Mouse (Mus musculus) midbrain, embryonic 11.5 days (tissue): ENCODE measurements around the gene Cd3eap. TPM values are rescaled to one million over a fixed set of nuclear protein-coding genes. Genes with fewer than 3 reads are reported as not detected.
A peak's percentile ranks its signal among the peaks of the same experiment; 100 is the strongest.

ENCODE experiments used
- ATAC-seq: fragments of 200-750 bp; cut with Nextera tagmentation; 2 replicates; pipeline ENCODE4 v1.8.0; 2017; ENCODE audit warnings: moderate TSS enrichment, moderate library complexity; ENCODE audit not compliant: low FRiP score
- DNase-seq: peaks from one replicate; pipeline ENCODE4 v3.0.0; 2015; ENCODE audit warnings: low spot score; ENCODE audit errors: missing footprints
- H3K27ac ChIP-seq: fragments of 300-500 bp; sonication (generic); 2 replicates; pipeline ENCODE4 v1.5.1; 2014; ENCODE audit warnings: low read depth, low read length
- H3K27me3 ChIP-seq: fragments of 300-500 bp; sonication (generic); 2 replicates; pipeline ENCODE4 v1.6.1; 2014; ENCODE audit warnings: mild to moderate bottlenecking, low read length, moderate library complexity, mixed read lengths; ENCODE audit not compliant: control insufficient read depth, insufficient read depth
- H3K36me3 ChIP-seq: fragments of 300-500 bp; sonication (generic); 2 replicates; pipeline ENCODE4 v1.6.1; 2014; ENCODE audit warnings: mild to moderate bottlenecking, low read length, moderate library complexity, mixed read lengths; ENCODE audit not compliant: control insufficient read depth, insufficient read depth
- H3K4me1 ChIP-seq: fragments of 300-500 bp; sonication (generic); 2 replicates; pipeline ENCODE4 v1.6.1; 2014; ENCODE audit warnings: low read length; ENCODE audit not compliant: control insufficient read depth, insufficient read depth
- H3K4me2 ChIP-seq: fragments of 300-500 bp; sonication (generic); 2 replicates; pipeline ENCODE4 v1.6.1; 2014; ENCODE audit warnings: mild to moderate bottlenecking, moderate library complexity
- H3K4me3 ChIP-seq: fragments of 300-500 bp; sonication (generic); 2 replicates; pipeline ENCODE4 v1.5.1; 2014; ENCODE audit warnings: low read depth, low read length
- H3K9ac ChIP-seq: fragments of 300-500 bp; sonication (generic); 2 replicates; pipeline ENCODE4 v1.6.1; 2014; ENCODE audit warnings: low read length
- H3K9me3 ChIP-seq: fragments of 300-500 bp; sonication (generic); 2 replicates; pipeline ENCODE4 v1.6.1; 2016; ENCODE audit warnings: low read length; ENCODE audit not compliant: control insufficient read depth
- WGBS: fragments of 180-500 bp; shearing (Covaris S2); extraction: QIAGEN DNeasy Blood & Tissue Kit; methylation state at CpG from one replicate; pipeline ENCODE4 v1.1.7; 2014; 5-methylcytosine and 5-hydroxymethylcytosine counted together
- polyA plus RNA-seq: library from polyadenylated mRNA; unstranded; fragments of >200 nt; fragmentation: Nextera tagmentation; extraction: Ambion mirVana; gene quantifications from 2 replicates; pipeline ENCODE4 v1.2.1, GENCODE M21; 2014

Cd3eap gene
- polyA plus RNA-seq, 1 experiment from 2014 or later, result 15.1 TPM

- Histone ChIP-seq H3K9me3 (no peaks in the 10 kb centered on the region), H3K9ac (no peak overlapping the region; the same call in 1 of the 2 replicates), H3K36me3 (peaks cover 46% of the 10 kb centered on the region), H3K4me2 (no peak overlapping the region), H3K4me1 (peaks cover 12% of the 10 kb centered on the region), H3K27ac (peak overlapping the region; percentile 57), H3K4me3 (no peak overlapping the region), H3K27me3 (no peaks in the 10 kb centered on the region)
- 64% methylated on average over 10 of the region's 10 CpGs for WGBS
- ATAC-seq (peak; percentile 73), DNase-seq (no peak)
Observed at GRCm38 (mm10) chr7:19388699-19389413, 29.6 kb upstream of the Cd3eap start.

- peaks cover 16% of the 10 kb centered on the region for H3K4me1 ChIP-seq
- no peak overlapping the region for H3K4me2 ChIP-seq
- H3K36me3 ChIP-seq, result peaks cover 21% of the 10 kb centered on the region
- WGBS, result 94% methylated on average over 9 of the region's 9 CpGs
- H3K9me3 ChIP-seq, result no peaks in the 10 kb centered on the region
- H3K4me3 ChIP-seq, result no peak overlapping the region
- H3K27ac ChIP-seq, result no peak overlapping the region
- ATAC-seq (no peak), DNase-seq (no peak)
- no peak overlapping the region for H3K9ac ChIP-seq
- H3K27me3 ChIP-seq, result no peaks in the 10 kb centered on the region
Observed at GRCm38 (mm10) chr7:19383708-19384107, 24.4 kb upstream of the Cd3eap start.

GRCm38 (mm10) chr7:19382166-19382541 is 22.9 kb upstream of the Cd3eap start:
- peak overlapping the region; percentile 98 for H3K4me3 ChIP-seq
- ATAC-seq, result peak; percentile 70; the same call in 1 of the 2 replicates
- H3K27ac ChIP-seq, result no peak overlapping the region; the same call in 1 of the 2 replicates
- DNase-seq, result peak; percentile 91
- peak overlapping the region; percentile 92 for H3K4me2 ChIP-seq
- under 1% methylated on average over 27 of the region's 37 CpGs for WGBS
- no peaks in the 10 kb centered on the region for H3K27me3 ChIP-seq
- peaks cover 18% of the 10 kb centered on the region for H3K36me3 ChIP-seq
- H3K4me1 ChIP-seq, result peaks cover 10% of the 10 kb centered on the region
- H3K9me3 ChIP-seq, result no peaks in the 10 kb centered on the region
- H3K9ac ChIP-seq, result peak overlapping the region; percentile 87

- Histone ChIP-seq H3K36me3 (peaks cover 12% of the 10 kb centered on the region), H3K4me1 (peaks cover 10% of the 10 kb centered on the region), H3K4me3 (peak within 1 kb of the TSS; percentile 98), H3K4me2 (peak within 1 kb of the TSS; percentile 92), H3K9me3 (no peaks in the 10 kb centered on the region), H3K27me3 (no peaks in the 10 kb centered on the region), H3K27ac (no peak within 1 kb of the TSS; the same call in 1 of the 2 replicates), H3K9ac (peak within 1 kb of the TSS; percentile 87)
- 7% methylated on average over 47 of the region's 48 CpGs for WGBS
- ATAC-seq (peak; percentile 95), DNase-seq (peak; percentile 100)
Observed at GRCm38 (mm10) chr7:19381377-19382165, 22.3 kb upstream of the Cd3eap start, which contains the start of gene Ercc2. TSS of gene Ercc2 (plus strand) at chr7:19382010.

GRCm38 (mm10) chr7:19378049-19378448 is 18.8 kb upstream of the Cd3eap start:
- WGBS, result 66% methylated on average over 8 of the region's 8 CpGs
- no peak overlapping the region for H3K4me3 ChIP-seq
- ATAC-seq (no peak), DNase-seq (peak; percentile 75)
- H3K4me2 ChIP-seq, result no peak overlapping the region
- H3K27me3 ChIP-seq, result no peaks in the 10 kb centered on the region
- H3K9me3 ChIP-seq, result no peaks in the 10 kb centered on the region
- no peak overlapping the region for H3K9ac ChIP-seq
- no peak overlapping the region for H3K27ac ChIP-seq
- no peaks in the 10 kb centered on the region; the same call in 1 of the 2 replicates for H3K36me3 ChIP-seq
- H3K4me1 ChIP-seq, result peaks cover 7% of the 10 kb centered on the region

GRCm38 (mm10) chr7:19376019-19376418 is 16.7 kb upstream of the Cd3eap start:
- Histone ChIP-seq H3K27ac (no peak overlapping the region), H3K4me1 (no peaks in the 10 kb centered on the region), H3K9ac (no peak overlapping the region), H3K4me3 (no peak overlapping the region), H3K4me2 (no peak overlapping the region), H3K36me3 (no peaks in the 10 kb centered on the region; the same call in 1 of the 2 replicates), H3K27me3 (no peaks in the 10 kb centered on the region), H3K9me3 (no peaks in the 10 kb centered on the region)
- DNase-seq, result peak; percentile 59
- no peak for ATAC-seq
- 83% methylated on average over 4 of the region's 4 CpGs for WGBS

- 83% methylated on average over 18 of the region's 18 CpGs for WGBS
Observed at GRCm38 (mm10) chr7:19375368-19375767, 16.1 kb upstream of the Cd3eap start.

GRCm38 (mm10) chr7:19373367-19373766 is 14.1 kb upstream of the Cd3eap start:
- H3K4me1 ChIP-seq, result no peaks in the 10 kb centered on the region
- ATAC-seq, result no peak
- no peak for DNase-seq
- 82% methylated on average over 2 of the region's 2 CpGs for WGBS
- H3K27me3 ChIP-seq, result no peaks in the 10 kb centered on the region
- no peak overlapping the region for H3K4me2 ChIP-seq
- no peaks in the 10 kb centered on the region; the same call in 1 of the 2 replicates for H3K36me3 ChIP-seq
- H3K9me3 ChIP-seq, result no peaks in the 10 kb centered on the region
- no peak overlapping the region for H3K9ac ChIP-seq
- H3K4me3 ChIP-seq, result no peak overlapping the region
- H3K27ac ChIP-seq, result no peak overlapping the region

More at GRCm38 (mm10) chr7:19375368-19375767, 16.1 kb upstream of the Cd3eap start:
- DNase-seq (peak; percentile 31), ATAC-seq (no peak)
- H3K9ac ChIP-seq, result no peak overlapping the region
- no peak overlapping the region for H3K27ac ChIP-seq
- no peak overlapping the region for H3K4me3 ChIP-seq
- H3K9me3 ChIP-seq, result no peaks in the 10 kb centered on the region
- no peaks in the 10 kb centered on the region; the same call in 1 of the 2 replicates for H3K36me3 ChIP-seq
- no peaks in the 10 kb centered on the region for H3K4me1 ChIP-seq
- H3K4me2 ChIP-seq, result no peak overlapping the region
- H3K27me3 ChIP-seq, result no peaks in the 10 kb centered on the region
